ENCODE assay signal across 34 mouse cellular contexts in the genomic region with DNA sequence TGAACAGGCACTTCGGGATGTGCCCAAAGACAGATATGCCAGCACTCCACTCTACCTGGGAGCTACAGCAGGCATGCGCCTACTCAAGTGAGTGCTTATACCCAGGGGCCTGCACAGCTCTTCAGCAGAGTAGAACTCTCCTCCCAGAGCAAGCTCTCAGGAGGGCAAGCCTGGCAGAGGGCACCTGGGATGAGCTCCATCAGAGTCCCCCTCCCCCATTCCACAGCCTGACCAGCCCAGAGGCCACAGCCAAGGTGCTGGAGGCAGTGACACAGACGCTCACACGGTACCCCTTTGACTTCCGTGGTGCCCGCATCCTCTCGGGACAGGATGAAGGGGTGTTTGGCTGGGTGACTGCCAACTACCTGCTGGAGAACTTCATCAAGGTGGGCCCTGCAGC. TPM values are rescaled to one million over a fixed set of nuclear protein-coding genes. Genes with fewer than 3 reads are reported as not detected.
"Had no signal": no experiment of that assay in that cellular context is flagged by ENCODE, and none has a peak within 500 bp of the region (broad histone marks: within the 10 kb centered on the region; RNA-seq: fewer than 3 reads in every experiment).

No protein-coding gene starts in this region.

- H3K27ac ChIP-seq: heart, embryonic 15.5 days; hindbrain, embryonic 10.5 days; hindbrain, embryonic 12.5 days; hindbrain, embryonic 13.5 days; hindbrain, embryonic 14.5 days; hindbrain, embryonic 15.5 days; hindbrain, postnatal 0 days; intestine, embryonic 15.5 days; kidney, embryonic 15.5 days; kidney, postnatal 0 days; left cerebral cortex, adult 2 months had no signal

- DNase-seq: heart, postnatal 10 days; heart, postnatal 14 days; heart, postnatal 36 days; heart, postnatal 4 days; kidney, adult 11 months; kidney, adult 18-20 months; kidney, adult 2 months; kidney, adult 8-10 months; kidney, adult 9 months; kidney, postnatal 10 days; kidney, postnatal 14 days; kidney, postnatal 25 days; kidney, postnatal 36 days; kidney, postnatal 4 days; layer of hippocampus, adult 9-11 months; layer of hippocampus, postnatal 36 days had no signal

- H3K4me3 ChIP-seq: heart, embryonic 15.5 days; hindbrain, embryonic 10.5 days; hindbrain, embryonic 12.5 days; hindbrain, embryonic 13.5 days; hindbrain, embryonic 15.5 days; intestine, embryonic 15.5 days; kidney, embryonic 15.5 days; layer of hippocampus, adult 2 months; left cerebral cortex, adult 2 months had no signal

RNA-seq across cellular contexts. Expression of gene Entpd2, which starts 2.4 kb away (rescaled TPM):
- total RNA-seq: hematopoietic stem cell, adult 5-6 weeks had no signal
- polyA plus RNA-seq: hindbrain, embryonic 11.5 days had no signal

RNA-seq across cellular contexts. Expression of gene Fut7, which starts 25.0 kb away (rescaled TPM):
- total RNA-seq: heart, postnatal 14 days had no signal
- polyA plus RNA-seq: heart, postnatal 0 days; hindbrain, embryonic 10.5 days; intestine, embryonic 14.5 days; kidney, embryonic 14.5 days; kidney, embryonic 16.5 days; kidney, postnatal 0 days had no signal
